Mouse (Mus musculus): ENCODE measurements around the gene Mfsd6. TPM values are rescaled to one million over a fixed set of nuclear protein-coding genes. Genes with fewer than 3 reads are reported as not detected.
A peak's percentile ranks its signal among the peaks of the same experiment; 100 is the strongest.

The Mfsd6 gene
- polyA plus RNA-seq, 1 experiment from 2014 or later, result 5.2 TPM

- Histone ChIP-seq H3K4me2 (ENCODE audit: low read depth, low read length) (no peak overlapping the region), H3K27ac (ENCODE audit: low read length) (no peak overlapping the region), H3K9me3 (replicated peaks; ENCODE audit: control insufficient read depth, low read length) (no peaks in the 10 kb centered on the region), H3K36me3 (ENCODE audit: control insufficient read depth, insufficient read depth, low read length) (0 out of 2 replicates have a peak, but pooled peaks cover 4% of the 10 kb centered on the region), H3K9ac (ENCODE audit: low read length) (no peak overlapping the region), H3K4me1 (ENCODE audit: control insufficient read depth, insufficient read depth, low read length) (peaks cover 5% of the 10 kb centered on the region; the same call in 1 of the 2 replicates), H3K4me3 (replicated peaks; ENCODE audit: low read length) (no peak overlapping the region), H3K27me3 (ENCODE audit: control insufficient read depth, insufficient read depth, low read length) (no peaks in the 10 kb centered on the region)
- ATAC-seq (ENCODE audit: insufficient read depth, low FRiP score), result no peak
- 83% methylated on average over 3 of the region's 3 CpGs for WGBS
These were observed 91.3 kb downstream of the Mfsd6 start for GRCm38 (mm10) chr1:52635932-52636331.

- Histone ChIP-seq H3K27me3 (ENCODE audit: control insufficient read depth, insufficient read depth, low read length) (no peaks in the 10 kb centered on the region), H3K9ac (ENCODE audit: low read length) (no peak overlapping the region), H3K27ac (ENCODE audit: low read length) (no peak overlapping the region), H3K4me1 (ENCODE audit: control insufficient read depth, insufficient read depth, low read length) (peaks cover 5% of the 10 kb centered on the region; the same call in 1 of the 2 replicates), H3K4me3 (replicated peaks; ENCODE audit: low read length) (no peak overlapping the region), H3K9me3 (replicated peaks; ENCODE audit: control insufficient read depth, low read length) (no peaks in the 10 kb centered on the region), H3K4me2 (ENCODE audit: low read depth, low read length) (no peak overlapping the region), H3K36me3 (ENCODE audit: control insufficient read depth, insufficient read depth, low read length) (0 out of 2 replicates have a peak, but pooled peaks cover 4% of the 10 kb centered on the region)
- ATAC-seq (ENCODE audit: insufficient read depth, low FRiP score), result no peak
- 83% methylated on average over 6 of the region's 6 CpGs for WGBS
These were observed 93.0 kb downstream of the Mfsd6 start for GRCm38 (mm10) chr1:52634251-52634650.

- no peak overlapping the region for H3K27ac ChIP-seq (ENCODE audit: low read length)
- peak overlapping the region; percentile 87 for H3K4me3 ChIP-seq (replicated peaks; ENCODE audit: low read length)
- H3K36me3 ChIP-seq (ENCODE audit: control insufficient read depth, insufficient read depth, low read length), result no peaks in the 10 kb centered on the region
- peak overlapping the region; percentile 85 for H3K9ac ChIP-seq (ENCODE audit: low read length)
- no peaks in the 10 kb centered on the region for H3K9me3 ChIP-seq (replicated peaks; ENCODE audit: control insufficient read depth, low read length)
- H3K4me1 ChIP-seq (ENCODE audit: control insufficient read depth, insufficient read depth, low read length), result peaks cover 5% of the 10 kb centered on the region; the same call in 1 of the 2 replicates
- H3K27me3 ChIP-seq (ENCODE audit: control insufficient read depth, insufficient read depth, low read length), result no peaks in the 10 kb centered on the region
- ATAC-seq (ENCODE audit: insufficient read depth, low FRiP score), result no peak
- H3K4me2 ChIP-seq (ENCODE audit: low read depth, low read length), result peak overlapping the region; percentile 56
- WGBS, result 66% methylated on average over 2 of the region's 2 CpGs
These were observed 95.7 kb downstream of the Mfsd6 start for GRCm38 (mm10) chr1:52631570-52631969.

- no peaks in the 10 kb centered on the region for H3K36me3 ChIP-seq (ENCODE audit: control insufficient read depth, insufficient read depth, low read length)
These were observed 96.3 kb downstream of the Mfsd6 start for GRCm38 (mm10) chr1:52630937-52631299.

GRCm38 (mm10) chr1:52630248-52630936 is 96.9 kb downstream of the Mfsd6 start, which contains the start of gene Nemp2:
Gene Nemp2, plus strand, starts transcription at chr1:52630703.
- peak within 1 kb of the TSS; percentile 56 for H3K4me2 ChIP-seq (ENCODE audit: low read depth, low read length)
- 0% methylated on average over 44 of the region's 44 CpGs for WGBS
- no peaks in the 10 kb centered on the region for H3K36me3 ChIP-seq (ENCODE audit: control insufficient read depth, insufficient read depth, low read length)
- peaks cover 5% of the 10 kb centered on the region; the same call in 1 of the 2 replicates for H3K4me1 ChIP-seq (ENCODE audit: control insufficient read depth, insufficient read depth, low read length)
- ATAC-seq (ENCODE audit: insufficient read depth, low FRiP score), result peak; percentile 92
- peak within 1 kb of the TSS; percentile 87 for H3K4me3 ChIP-seq (replicated peaks; ENCODE audit: low read length)
- no peaks in the 10 kb centered on the region for H3K27me3 ChIP-seq (ENCODE audit: control insufficient read depth, insufficient read depth, low read length)
- peak within 1 kb of the TSS; percentile 81 for H3K27ac ChIP-seq (ENCODE audit: low read length)
- no peaks in the 10 kb centered on the region for H3K9me3 ChIP-seq (replicated peaks; ENCODE audit: control insufficient read depth, low read length)
- peak within 1 kb of the TSS; percentile 85 for H3K9ac ChIP-seq (ENCODE audit: low read length)

More at GRCm38 (mm10) chr1:52630937-52631299, 96.3 kb downstream of the Mfsd6 start:
- ATAC-seq (ENCODE audit: insufficient read depth, low FRiP score), result peak; percentile 59; the same call in 1 of the 2 replicates
- Histone ChIP-seq H3K27me3 (ENCODE audit: control insufficient read depth, insufficient read depth, low read length) (no peaks in the 10 kb centered on the region), H3K4me3 (replicated peaks; ENCODE audit: low read length) (peak overlapping the region; percentile 87), H3K9ac (ENCODE audit: low read length) (peak overlapping the region; percentile 85), H3K9me3 (replicated peaks; ENCODE audit: control insufficient read depth, low read length) (no peaks in the 10 kb centered on the region), H3K4me2 (ENCODE audit: low read depth, low read length) (peak overlapping the region; percentile 56), H3K4me1 (ENCODE audit: control insufficient read depth, insufficient read depth, low read length) (peaks cover 5% of the 10 kb centered on the region; the same call in 1 of the 2 replicates), H3K27ac (ENCODE audit: low read length) (peak overlapping the region; percentile 81)
- 1% methylated on average over 6 of the region's 6 CpGs for WGBS

- Histone ChIP-seq H3K9ac (ENCODE audit: low read length) (no peak overlapping the region), H3K36me3 (ENCODE audit: control insufficient read depth, insufficient read depth, low read length) (no peaks in the 10 kb centered on the region), H3K4me2 (ENCODE audit: low read depth, low read length) (no peak overlapping the region), H3K4me1 (ENCODE audit: control insufficient read depth, insufficient read depth, low read length) (no peaks in the 10 kb centered on the region), H3K27me3 (ENCODE audit: control insufficient read depth, insufficient read depth, low read length) (no peaks in the 10 kb centered on the region), H3K9me3 (replicated peaks; ENCODE audit: control insufficient read depth, low read length) (no peaks in the 10 kb centered on the region), H3K4me3 (replicated peaks; ENCODE audit: low read length) (no peak overlapping the region), H3K27ac (ENCODE audit: low read length) (no peak overlapping the region)
- no peak for ATAC-seq (ENCODE audit: insufficient read depth, low FRiP score)
These were observed 106.8 kb downstream of the Mfsd6 start for GRCm38 (mm10) chr1:52620442-52620841.

GRCm38 (mm10) chr1:52618217-52618616 is 109.0 kb downstream of the Mfsd6 start:
- H3K27me3 ChIP-seq (ENCODE audit: control insufficient read depth, insufficient read depth, low read length), result no peaks in the 10 kb centered on the region
- H3K36me3 ChIP-seq (ENCODE audit: control insufficient read depth, insufficient read depth, low read length), result no peaks in the 10 kb centered on the region
- no peaks in the 10 kb centered on the region for H3K9me3 ChIP-seq (replicated peaks; ENCODE audit: control insufficient read depth, low read length)
- 37% methylated on average over 1 of the region's 1 CpGs for WGBS
- no peak overlapping the region for H3K4me2 ChIP-seq (ENCODE audit: low read depth, low read length)
- H3K4me3 ChIP-seq (replicated peaks; ENCODE audit: low read length), result no peak overlapping the region
- H3K4me1 ChIP-seq (ENCODE audit: control insufficient read depth, insufficient read depth, low read length), result no peaks in the 10 kb centered on the region
- no peak overlapping the region for H3K27ac ChIP-seq (ENCODE audit: low read length)
- no peak overlapping the region for H3K9ac ChIP-seq (ENCODE audit: low read length)
- ATAC-seq (ENCODE audit: insufficient read depth, low FRiP score), result no peak

- no peak overlapping the region for H3K27ac ChIP-seq (ENCODE audit: low read length)
- no peak overlapping the region for H3K4me3 ChIP-seq (replicated peaks; ENCODE audit: low read length)
- H3K9me3 ChIP-seq (replicated peaks; ENCODE audit: control insufficient read depth, low read length), result peaks cover 6% of the 10 kb centered on the region; the same call in 1 of the 2 replicates
- 84% methylated on average over 4 of the region's 4 CpGs for WGBS
- H3K27me3 ChIP-seq (ENCODE audit: control insufficient read depth, insufficient read depth, low read length), result no peaks in the 10 kb centered on the region
- ATAC-seq (ENCODE audit: insufficient read depth, low FRiP score), result no peak
- H3K9ac ChIP-seq (ENCODE audit: low read length), result no peak overlapping the region
- no peaks in the 10 kb centered on the region for H3K36me3 ChIP-seq (ENCODE audit: control insufficient read depth, insufficient read depth, low read length)
- H3K4me2 ChIP-seq (ENCODE audit: low read depth, low read length), result no peak overlapping the region
- no peaks in the 10 kb centered on the region for H3K4me1 ChIP-seq (ENCODE audit: control insufficient read depth, insufficient read depth, low read length)
These were observed 118.8 kb downstream of the Mfsd6 start for GRCm38 (mm10) chr1:52608486-52608885.

GRCm38 (mm10) chr1:52607700-52608099 is 119.6 kb downstream of the Mfsd6 start:
- no peak overlapping the region for H3K4me2 ChIP-seq (ENCODE audit: low read depth, low read length)
- 67% methylated on average over 1 of the region's 1 CpGs for WGBS
- no peak overlapping the region for H3K9ac ChIP-seq (ENCODE audit: low read length)
- peaks cover 6% of the 10 kb centered on the region; the same call in 1 of the 2 replicates for H3K9me3 ChIP-seq (replicated peaks; ENCODE audit: control insufficient read depth, low read length)
- no peak overlapping the region for H3K4me3 ChIP-seq (replicated peaks; ENCODE audit: low read length)
- no peaks in the 10 kb centered on the region for H3K4me1 ChIP-seq (ENCODE audit: control insufficient read depth, insufficient read depth, low read length)
- H3K27me3 ChIP-seq (ENCODE audit: control insufficient read depth, insufficient read depth, low read length), result no peaks in the 10 kb centered on the region
- H3K27ac ChIP-seq (ENCODE audit: low read length), result no peak overlapping the region
- no peak for ATAC-seq (ENCODE audit: insufficient read depth, low FRiP score)
- H3K36me3 ChIP-seq (ENCODE audit: control insufficient read depth, insufficient read depth, low read length), result no peaks in the 10 kb centered on the region

All from stomach, embryonic 16.5 days (tissue).